Mouse (Mus musculus) Patski (cell line): ENCODE data around the gene Cabp1. TPM values are rescaled to one million over a fixed set of nuclear protein-coding genes. Genes with fewer than 3 reads are reported as not detected.
A peak's percentile ranks its signal among the peaks of the same experiment; 100 is the strongest.
"Not testable (repeated sequence)": the region's sequence is repeated elsewhere in the genome, so short reads cannot be mapped to it uniquely, and the experiment has no call there.

Experiments used
- ATAC-seq: fragments of 100-300 bp; one replicate; pipeline ENCODE4 v1.8.0; 2021
- CTCF ChIA-PET: fragments of 350-600 bp; sonication (Branson Sonifier 250); formaldehyde crosslinking; loops from one replicate; lab custom pipeline; 2022; ENCODE audit warnings: inconsistent platforms; lab: Charles Lee
- POLR2A ChIA-PET: fragments of 350-600 bp; sonication (Branson Sonifier 250); formaldehyde crosslinking; loops from one replicate; lab custom pipeline; 2022; ENCODE audit warnings: antibody characterized with exemption, inconsistent platforms; lab: Charles Lee
- DNase-seq: peaks from one replicate; pipeline ENCODE4 v3.0.0-alpha.2; 2011; ENCODE audit warnings: low read depth, low spot score
- H3K27me3 ChIP-seq: fragments of 371-371 bp; one replicate; pipeline ENCODE4 v1.5.1; 2021
- CTCF ChIP-seq: fragments of 100-300 bp; IDR thresholded peaks from one replicate; pipeline ENCODE4 v1.5.1; 2021
- in situ Hi-C: fragments of 300-500 bp; cut with MboI; formaldehyde crosslinking; loops from 3 replicates; pipeline ENCODE4 v1.11.1; 2018; ENCODE audit warnings: low pct_unique_long_range_greater_than_20kb, mixed read lengths
- polyA plus RNA-seq: library from polyadenylated mRNA; unstranded; gene quantifications from one replicate; pipeline ENCODE4 v1.2.3, GENCODE M21; 2021

The Cabp1 gene
- polyA plus RNA-seq, 1 experiment from 2014 or later = 0.05 TPM

DNA sequence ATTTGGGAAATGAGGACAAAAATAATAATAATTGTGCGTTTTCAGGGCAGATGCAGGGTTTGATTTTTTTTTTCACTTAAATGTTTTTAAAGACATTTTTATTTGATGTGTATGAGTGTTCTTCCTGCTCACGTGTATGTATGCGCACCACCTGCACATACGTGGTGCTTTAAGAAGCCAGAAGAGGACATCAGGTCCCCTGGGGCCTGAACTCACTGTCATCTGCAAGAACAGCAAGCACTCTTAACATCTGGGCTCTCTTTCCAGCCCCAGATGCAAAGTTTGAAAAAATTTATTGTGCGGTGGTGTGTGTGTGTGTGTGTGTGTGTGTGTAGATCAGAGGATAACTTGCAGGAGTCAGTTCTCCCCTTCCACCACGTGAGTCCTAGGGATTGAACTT, 16.3 kb downstream of the Cabp1 start:
- in situ Hi-C loops = no loop called here
- H3K27me3 ChIP-seq = peaks cover 3% of the 10 kb centered on the region
- POLR2A ChIA-PET = no interaction called here
- CTCF ChIA-PET = no interaction called here
- ATAC-seq (no peak), DNase-seq (no peak)
- TF ChIP-seq CTCF = no peak

DNA sequence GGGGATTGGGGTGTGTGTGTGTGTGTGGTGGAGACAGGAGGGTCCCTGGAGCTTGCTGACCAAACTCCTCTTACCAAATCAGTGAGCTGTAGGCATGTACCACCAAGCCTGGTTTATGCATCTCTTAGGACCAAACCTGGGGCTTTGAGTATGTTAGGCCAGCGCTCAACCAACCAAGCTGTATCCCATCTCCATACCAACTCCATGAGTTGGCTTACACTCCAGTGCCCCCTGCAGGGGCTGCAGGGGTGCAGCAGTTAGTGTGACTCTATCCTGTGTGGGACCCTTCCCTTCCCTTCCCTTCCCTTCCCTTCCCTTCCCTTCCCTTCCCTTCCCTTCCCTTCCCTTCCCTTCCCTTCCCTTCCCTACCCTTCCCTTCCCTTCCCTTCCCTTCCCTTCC, 19.6 kb downstream of the Cabp1 start:
- in situ Hi-C loops = no loop called here
- ChIA-PET CTCF (interaction anchor here (1.0 to 1.6 kb wide), 2 partner anchors 49 to 94 kb away, joined by 3 to 4 read pairs; no protein-coding TSS in a partner anchor), POLR2A (no interaction called here)
- no peak for TF ChIP-seq CTCF
- ATAC-seq = no peak
- DNase-seq = no peak
- H3K27me3 ChIP-seq = peaks cover 3% of the 10 kb centered on the region

DNA sequence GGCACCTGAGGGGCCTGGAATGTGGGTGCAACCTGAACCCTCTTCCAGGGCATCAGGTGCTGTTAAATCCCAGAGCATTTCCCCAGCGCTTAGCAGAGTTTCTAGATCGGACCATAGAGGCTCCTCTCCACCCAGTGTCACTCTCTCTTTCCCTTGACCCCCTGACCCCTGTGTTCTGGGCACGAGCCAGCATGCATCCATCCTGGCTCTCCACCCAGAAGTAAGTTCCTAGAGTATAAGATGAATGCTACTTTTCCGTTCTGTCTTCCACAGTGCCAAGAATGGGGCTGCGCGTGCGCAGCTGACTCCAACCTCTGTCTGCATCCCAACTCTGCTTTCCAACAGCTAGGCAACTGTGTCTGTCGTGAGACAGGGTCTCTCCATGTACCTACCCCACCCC, 24.0 kb downstream of the Cabp1 start:
- in situ Hi-C loops = no loop called here
- H3K27me3 ChIP-seq = no peaks in the 10 kb centered on the region
- CTCF ChIA-PET = no interaction called here

DNA sequence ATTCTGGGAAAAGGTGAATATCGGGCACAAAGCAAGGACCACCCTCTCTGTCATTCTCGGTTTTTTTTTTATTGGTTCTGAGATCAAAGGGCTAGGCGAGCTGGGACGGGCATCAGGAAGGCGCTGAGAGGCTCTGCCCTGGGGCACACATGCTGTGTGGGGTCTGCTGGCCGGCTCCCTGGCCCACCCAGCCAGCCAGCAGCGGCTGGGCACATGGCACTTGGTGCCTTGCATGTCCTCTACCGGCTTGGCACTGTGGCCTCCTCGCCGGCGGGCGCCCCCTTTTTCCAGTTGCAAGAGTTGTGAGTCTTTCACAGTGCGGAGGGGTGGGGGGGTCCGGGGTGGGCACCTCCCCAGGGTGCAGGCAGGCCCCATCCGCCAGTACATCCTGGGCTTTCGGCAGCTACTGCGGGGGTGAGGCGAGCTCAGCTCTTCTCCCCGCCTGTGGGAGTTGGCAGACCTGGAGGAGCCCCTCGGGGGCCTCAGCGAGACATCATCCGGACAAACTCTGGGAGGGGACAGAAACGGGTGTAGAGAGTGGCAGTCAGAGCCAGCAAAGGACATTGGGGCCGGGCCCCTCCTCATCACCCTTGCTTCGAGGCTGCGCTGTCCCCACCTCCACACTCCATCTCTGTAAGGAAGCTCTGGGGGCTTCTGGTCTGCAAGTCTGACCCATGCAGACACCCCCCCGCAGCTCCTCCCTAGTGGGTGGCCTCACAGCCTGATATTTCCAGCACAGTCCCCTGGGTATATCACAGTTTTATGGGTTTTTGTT, 25.4 kb downstream of the Cabp1 start:
- H3K27me3 ChIP-seq = no peaks in the 10 kb centered on the region
- ATAC-seq (no peak), DNase-seq (no peak)
- no peak for TF ChIP-seq CTCF
- ChIA-PET CTCF (no interaction called here), POLR2A (interaction anchor here (0.5 kb wide), 1 partner anchor 72 kb away, joined by 3 read pairs; no protein-coding TSS in a partner anchor)
- in situ Hi-C loops = no loop called here

More for the DNA sequence above, 24.0 kb downstream of the Cabp1 start:
- POLR2A ChIA-PET = no interaction called here
- DNase-seq (no peak), ATAC-seq (no peak)
- TF ChIP-seq CTCF = no peak

DNA sequence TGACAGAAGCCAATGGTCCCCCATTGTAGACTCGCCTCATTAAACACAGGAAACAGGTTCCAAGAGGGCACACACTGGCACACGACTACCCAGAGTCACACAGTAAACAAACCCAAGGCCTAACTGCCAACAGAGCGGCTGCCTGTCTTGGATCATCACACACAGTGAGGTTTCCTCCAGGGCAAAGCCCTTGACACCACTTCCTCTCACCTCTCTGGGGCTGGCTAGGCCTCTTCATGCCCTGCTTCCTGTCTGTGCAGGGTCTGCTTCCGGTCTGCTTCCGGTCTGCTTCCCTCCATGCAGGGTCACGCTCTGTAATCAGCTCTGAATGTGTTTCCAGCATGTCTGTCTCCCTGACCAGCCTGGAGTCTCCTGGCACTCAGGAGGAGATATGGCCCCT, 26.8 kb downstream of the Cabp1 start:
- no peaks in the 10 kb centered on the region for H3K27me3 ChIP-seq
- no peak for ATAC-seq
- ChIA-PET CTCF (interaction anchor here (0.8 to 1.4 kb wide), 3 partner anchors 12 to 189 kb away, joined by 3 read pairs; no protein-coding TSS in a partner anchor), POLR2A (interaction anchor here (0.6 to 1.6 kb wide), 2 partner anchors 11 to 45 kb away, joined by 3 to 6 read pairs; no protein-coding TSS in a partner anchor)
- in situ Hi-C loops = no loop called here
- TF ChIP-seq CTCF = no peak
- no peak for DNase-seq

DNA sequence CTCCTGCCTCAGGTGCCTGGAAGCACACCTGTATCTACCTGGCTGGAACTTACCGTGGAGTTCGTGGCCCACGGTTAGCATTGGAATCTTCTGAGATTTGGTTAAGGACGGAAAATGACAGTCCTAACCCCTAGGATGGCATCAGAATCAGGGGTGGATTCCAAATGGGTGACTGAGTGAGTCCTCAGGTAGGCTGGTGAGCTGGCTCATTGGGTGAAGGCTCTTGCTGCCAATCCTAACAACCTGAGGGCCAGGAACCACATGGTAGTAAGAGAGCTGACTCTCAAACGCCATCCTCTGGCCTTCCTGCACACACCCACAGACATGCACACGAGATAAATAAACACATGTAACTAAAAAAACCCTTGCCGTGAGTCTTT, 27.4 kb downstream of the Cabp1 start:
- no peak for ATAC-seq
- DNase-seq = no peak
- POLR2A ChIA-PET = interaction anchor here (1.6 kb wide), 1 partner anchor 10 kb away, joined by 6 read pairs; no protein-coding TSS in a partner anchor
- H3K27me3 ChIP-seq = no peaks in the 10 kb centered on the region
- CTCF ChIA-PET = interaction anchor here (1.0 to 3.0 kb wide), 3 partner anchors 11 to 41 kb away, joined by 3 to 15 read pairs (median 4); no protein-coding TSS in a partner anchor
- in situ Hi-C loops = no loop called here
- no peak for TF ChIP-seq CTCF

DNA sequence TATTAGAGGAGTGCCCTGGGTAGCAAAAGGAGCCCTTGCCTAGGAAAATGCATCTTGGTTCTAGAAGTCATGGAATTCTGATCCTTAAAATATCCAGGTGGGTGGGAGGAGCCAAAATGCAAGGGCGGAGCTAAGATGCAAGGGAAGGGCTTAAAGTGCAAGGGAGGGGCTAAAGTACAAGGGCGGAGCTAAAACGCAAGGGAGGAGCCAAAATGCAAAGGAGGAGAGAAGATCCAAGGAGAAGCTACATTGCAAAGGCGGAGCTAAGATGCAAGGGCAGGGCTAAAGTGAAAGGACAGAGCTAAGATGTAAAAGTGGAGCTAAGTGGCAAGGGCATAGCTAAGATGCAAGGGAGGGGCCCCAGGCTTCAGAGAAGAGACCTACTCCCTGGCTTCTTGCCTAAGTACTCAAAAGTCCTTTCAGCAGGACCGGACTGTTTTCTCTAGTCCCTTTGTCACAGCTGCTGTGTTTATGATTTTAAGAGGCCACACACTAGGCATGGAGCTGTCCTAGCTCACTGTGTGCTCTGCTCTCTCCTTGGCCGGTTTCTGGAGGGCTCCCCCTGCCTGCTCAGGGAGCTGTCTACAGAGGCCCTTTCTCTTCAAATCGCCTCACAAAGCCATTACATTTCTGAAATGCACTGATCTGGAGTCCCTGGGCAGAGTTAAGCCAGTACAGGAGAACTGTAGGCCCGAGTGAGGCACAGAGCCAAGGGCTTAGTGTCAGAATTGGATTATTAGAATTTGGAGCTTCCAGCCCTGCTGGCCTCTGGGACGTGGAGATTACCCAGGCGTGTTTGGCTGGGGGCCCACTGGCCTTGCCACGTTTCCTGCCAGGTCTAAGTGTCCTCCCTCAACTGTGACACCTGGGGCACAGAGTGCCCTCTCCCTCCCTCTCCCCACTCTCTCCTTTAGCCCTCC, 28.0 kb downstream of the Cabp1 start:
- H3K27me3 ChIP-seq = no peaks in the 10 kb centered on the region
- ATAC-seq (peak; percentile 62), DNase-seq (no peak)
- in situ Hi-C loops = no loop called here
- TF ChIP-seq CTCF = no peak
- CTCF ChIA-PET = interaction anchor here (1.0 to 3.0 kb wide), 4 partner anchors 10 to 47 kb away, joined by 3 to 15 read pairs (median 4); partner anchors contain the start of gene Acads
- POLR2A ChIA-PET = interaction anchor here (1.6 kb wide), 1 partner anchor 10 kb away, joined by 6 read pairs; no protein-coding TSS in a partner anchor

DNA sequence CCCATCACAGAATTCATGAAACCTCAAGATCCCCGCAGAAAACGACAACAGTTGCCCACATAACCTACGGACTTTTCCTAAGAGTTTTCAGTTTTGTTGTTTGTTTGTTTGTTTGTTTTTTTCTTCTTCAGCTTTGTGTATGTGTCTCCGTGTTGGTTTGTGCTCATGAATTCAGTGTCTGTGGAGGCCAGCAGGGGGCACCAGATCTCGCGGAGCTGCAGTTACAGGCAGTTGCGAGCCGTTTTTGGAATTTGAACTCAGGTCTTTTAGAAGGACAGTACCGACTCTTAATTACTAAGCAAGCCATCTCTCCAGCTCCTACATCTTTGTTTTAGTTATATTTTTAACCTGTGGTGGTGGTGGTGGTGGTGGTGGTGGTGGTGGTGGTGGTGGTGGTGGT, 28.8 kb downstream of the Cabp1 start:
- DNase-seq = no peak
- ChIA-PET CTCF (interaction anchor here (0.8 to 3.0 kb wide), 3 partner anchors 21 to 46 kb away, joined by 3 to 15 read pairs (median 3); partner anchors contain the start of gene Acads), POLR2A (no interaction called here)
- H3K27me3 ChIP-seq = no peaks in the 10 kb centered on the region
- no peak for ATAC-seq
- no peak for TF ChIP-seq CTCF
- in situ Hi-C loops = no loop called here

DNA sequence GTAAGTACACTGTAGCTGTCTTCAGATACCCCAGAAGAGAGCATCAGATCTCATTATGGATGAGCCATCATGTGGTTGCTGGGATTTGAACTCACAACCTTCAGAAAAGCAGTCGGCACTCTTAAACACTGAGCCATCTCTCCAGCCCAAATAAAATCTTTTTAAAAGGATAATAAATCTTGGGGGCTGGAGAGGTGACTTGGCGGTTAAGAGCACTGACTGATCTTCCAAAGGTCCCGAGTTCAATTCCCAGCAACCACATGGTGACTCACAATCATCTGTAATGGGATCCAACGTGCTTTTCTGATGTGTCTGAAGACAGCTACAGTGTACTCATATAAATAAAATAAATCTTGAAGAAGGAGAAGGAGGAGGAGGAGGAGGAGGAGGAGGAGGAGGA, 29.7 kb downstream of the Cabp1 start:
- POLR2A ChIA-PET = not testable (repeated sequence)

DNA sequence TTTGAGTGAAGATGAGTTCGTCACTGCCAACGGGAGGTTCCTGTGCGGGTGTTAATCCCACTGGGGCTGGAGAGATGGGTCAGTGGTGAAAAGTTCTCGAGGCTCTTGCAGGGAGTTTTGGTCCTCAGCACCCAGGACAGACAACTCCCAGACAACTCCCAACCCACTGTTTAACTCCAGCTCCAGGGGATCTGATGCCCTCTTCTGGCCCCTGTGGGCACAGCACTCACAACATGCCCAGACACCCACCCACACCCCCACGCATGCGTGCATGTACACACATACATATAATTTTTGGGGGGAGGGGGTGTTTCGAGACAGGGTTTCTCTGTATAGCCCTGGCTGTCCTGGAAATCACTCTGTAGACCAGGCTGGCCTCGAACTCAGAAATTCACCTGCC, 30.6 kb downstream of the Cabp1 start:
- DNase-seq (no peak), ATAC-seq (no peak)
- ChIA-PET POLR2A (interaction anchor here (0.6 to 1.6 kb wide), 2 partner anchors 38 to 257 kb away, joined by 3 to 5 read pairs; no protein-coding TSS in a partner anchor), CTCF (interaction anchor here (1.1 to 1.6 kb wide), 2 partner anchors 25 to 38 kb away, joined by 3 to 6 read pairs; no protein-coding TSS in a partner anchor)
- no peak for TF ChIP-seq CTCF
- no peaks in the 10 kb centered on the region for H3K27me3 ChIP-seq
- in situ Hi-C loops = no loop called here

More for the DNA sequence above, 29.7 kb downstream of the Cabp1 start:
- CTCF ChIA-PET = interaction anchor here (3.0 kb wide), 1 partner anchor 39 kb away, joined by 15 read pairs; no protein-coding TSS in a partner anchor
- ATAC-seq, H3K27me3 ChIP-seq, in situ Hi-C loops, DNase-seq: not testable (repeated sequence)

DNA sequence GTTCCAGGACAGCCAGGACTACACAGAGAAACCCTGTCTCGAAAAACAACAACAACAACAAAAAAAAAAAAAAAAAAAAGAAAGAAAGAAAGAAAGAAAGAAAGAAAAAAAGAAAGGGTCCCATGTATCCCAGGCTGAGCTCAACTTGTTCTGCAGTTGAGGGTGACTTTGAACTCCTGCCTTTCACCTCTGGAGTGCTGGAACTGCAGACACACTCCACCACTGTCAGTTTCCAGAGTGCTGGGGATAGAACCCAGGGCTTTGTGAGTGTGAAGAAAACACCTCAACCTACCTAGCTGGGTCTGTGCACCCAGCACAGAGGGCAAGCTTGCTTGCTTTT, 32.3 kb downstream of the Cabp1 start:
- ChIA-PET CTCF (interaction anchor here (0.8 kb wide), 1 partner anchor 184 kb away, joined by 3 read pairs; no protein-coding TSS in a partner anchor), POLR2A (interaction anchor here (0.6 to 1.1 kb wide), 3 partner anchors 13 to 58 kb away, joined by 3 to 6 read pairs (median 5); no protein-coding TSS in a partner anchor)
- DNase-seq, H3K27me3 ChIP-seq, ATAC-seq, in situ Hi-C loops: not testable (repeated sequence)
